Mouse (Mus musculus): ENCODE measurements around the gene Asb8. TPM values are rescaled to one million over a fixed set of nuclear protein-coding genes. Genes with fewer than 3 reads are reported as not detected.

Asb8 gene
- total RNA-seq, 2 experiments from 2014 or later: 25.3 to 28.4 TPM

DNA sequence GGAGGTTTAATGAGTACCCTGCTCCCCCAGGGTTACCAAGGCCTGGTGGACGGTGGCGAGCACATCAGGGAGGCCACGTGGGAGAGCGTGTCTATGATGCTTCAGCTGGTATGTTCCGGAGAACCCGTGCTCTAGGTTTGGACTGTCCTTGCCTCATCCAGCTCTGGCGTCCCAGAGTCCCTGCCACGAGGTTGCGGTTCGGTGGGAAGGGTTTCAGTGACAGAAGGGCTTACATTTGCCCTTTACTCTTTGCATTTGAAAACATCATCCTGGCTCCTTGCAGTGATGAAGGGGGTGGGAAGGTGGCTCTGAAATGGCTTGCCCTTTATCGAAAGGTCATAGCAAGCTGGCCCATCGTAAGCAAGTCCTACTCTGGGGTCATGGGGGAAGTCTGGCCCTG is 46.1 kb downstream of the Asb8 start:
- no peak for ATAC-seq (replicated peaks; ENCODE audit: poor library complexity)

DNA sequence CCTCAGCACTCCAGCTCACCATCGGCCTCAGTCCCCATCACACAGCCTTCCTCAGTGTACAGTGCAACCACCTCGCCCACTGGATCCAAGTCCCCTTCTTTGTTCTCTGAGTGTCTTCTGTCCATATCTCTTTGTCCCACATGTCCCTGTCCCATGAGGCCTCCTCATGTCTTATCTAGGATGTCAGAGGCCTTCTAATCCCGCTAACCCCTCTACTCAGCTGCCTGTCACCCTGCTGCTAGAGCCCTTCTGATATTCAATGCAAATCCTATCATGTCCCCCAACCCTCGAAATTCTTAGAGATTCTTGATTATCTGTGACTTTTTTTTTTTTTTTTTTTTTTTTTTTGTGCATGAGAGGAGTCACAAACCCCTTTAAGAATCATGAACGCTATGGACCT is 49.1 kb downstream of the Asb8 start:
- peak; percentile 89 for ATAC-seq (replicated peaks; ENCODE audit: poor library complexity)

DNA sequence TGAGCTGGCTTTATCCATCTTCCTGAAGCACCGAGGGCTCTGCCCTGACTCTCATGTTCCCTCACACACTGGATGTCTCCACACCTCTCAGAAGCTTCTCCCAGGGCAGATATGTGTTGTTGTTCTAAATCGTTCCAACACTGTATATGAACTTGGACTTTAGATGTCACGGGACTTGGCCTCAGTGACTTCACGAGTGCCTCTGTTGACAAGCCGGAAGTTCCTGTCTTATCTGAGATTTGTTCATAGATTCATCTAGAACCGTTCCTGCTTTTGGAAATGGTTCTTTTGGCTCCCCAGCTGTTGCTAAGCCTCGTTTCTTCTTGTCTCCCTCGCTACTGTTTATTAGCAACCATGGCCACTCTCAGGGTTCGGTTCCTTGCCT is 49.7 kb downstream of the Asb8 start:
- no peak for ATAC-seq (replicated peaks; ENCODE audit: poor library complexity)

DNA sequence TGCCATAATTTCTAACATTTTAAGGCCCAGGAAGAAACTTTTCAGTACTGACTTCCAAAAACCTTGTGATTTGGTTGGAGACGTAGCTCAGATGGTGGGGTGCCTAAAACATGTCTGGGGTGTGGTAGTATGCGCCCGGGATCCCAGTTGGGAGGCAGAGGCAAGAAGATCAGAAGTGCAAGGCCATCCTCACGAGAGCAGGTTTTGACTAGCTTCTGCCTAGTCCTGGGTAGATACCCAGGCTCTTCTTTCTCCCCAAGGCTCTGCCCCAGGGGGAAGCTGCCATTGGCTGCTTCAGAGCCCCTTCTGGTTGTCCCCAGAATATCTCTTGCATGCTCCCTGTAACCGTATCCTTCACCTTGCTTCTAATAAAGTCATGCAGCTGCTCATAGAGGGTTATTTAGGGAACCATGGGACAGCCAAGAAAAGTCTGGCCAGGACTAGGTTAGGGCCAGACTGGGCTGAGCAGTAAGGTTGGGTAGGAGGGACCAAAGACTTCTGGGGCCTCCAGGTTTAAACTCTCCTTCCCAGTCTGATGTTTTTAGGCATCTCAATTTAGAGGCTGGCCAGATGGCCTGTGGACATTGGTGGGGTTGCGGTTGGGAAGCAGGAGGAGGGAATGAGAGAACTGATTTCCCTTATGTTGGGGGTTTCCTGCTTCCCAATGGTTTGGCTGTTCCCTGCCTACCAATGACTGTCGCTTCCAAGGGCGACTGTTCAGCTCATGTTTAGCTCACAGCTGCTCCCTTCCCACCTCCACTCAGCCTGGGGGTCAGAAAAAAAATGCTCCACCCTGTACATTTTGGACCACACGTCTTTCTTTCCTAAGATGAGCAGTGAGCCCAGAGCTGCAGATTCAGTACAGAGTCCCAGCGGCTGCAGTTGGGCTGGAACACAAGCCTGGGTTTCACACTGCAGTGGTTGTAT is 50.3 kb downstream of the Asb8 start:
- no peak for ATAC-seq (replicated peaks; ENCODE audit: poor library complexity)

DNA sequence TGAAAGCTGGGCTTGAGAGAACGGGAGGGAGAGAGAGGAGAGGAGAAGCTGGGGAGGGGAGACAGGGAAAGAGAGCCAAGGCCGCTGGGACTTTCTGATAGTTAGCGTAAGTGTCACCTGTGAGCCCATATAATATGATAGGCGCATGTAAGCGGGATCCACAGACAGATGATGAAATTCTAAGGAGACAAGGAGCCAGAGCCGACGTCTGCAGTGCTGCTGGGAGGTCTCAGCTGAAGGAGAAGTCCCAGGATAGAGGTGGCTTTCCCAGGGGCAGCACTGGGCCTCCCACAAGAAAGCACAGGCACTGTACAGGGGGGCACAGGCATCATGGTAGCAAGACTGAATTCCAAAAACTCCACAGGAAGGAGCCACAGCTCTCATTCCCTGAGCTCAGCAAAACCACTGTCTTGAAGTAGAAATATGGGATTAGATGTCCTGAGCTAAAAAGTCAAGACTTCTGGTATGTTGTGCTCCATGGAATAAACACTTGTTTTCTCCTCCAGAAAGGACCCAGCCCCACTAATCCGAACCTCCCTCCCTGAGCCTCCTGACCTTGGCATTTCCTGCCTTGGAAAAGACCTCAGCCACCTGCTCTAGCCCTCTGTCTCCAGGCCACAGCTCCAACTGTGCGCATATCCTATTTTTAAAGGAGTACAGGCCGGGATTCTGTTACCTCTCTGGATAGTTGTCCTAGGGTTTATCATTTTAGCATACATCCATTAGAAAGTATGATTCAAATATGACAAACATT is 51.1 kb downstream of the Asb8 start:
- no peak for ATAC-seq (replicated peaks; ENCODE audit: poor library complexity)

DNA sequence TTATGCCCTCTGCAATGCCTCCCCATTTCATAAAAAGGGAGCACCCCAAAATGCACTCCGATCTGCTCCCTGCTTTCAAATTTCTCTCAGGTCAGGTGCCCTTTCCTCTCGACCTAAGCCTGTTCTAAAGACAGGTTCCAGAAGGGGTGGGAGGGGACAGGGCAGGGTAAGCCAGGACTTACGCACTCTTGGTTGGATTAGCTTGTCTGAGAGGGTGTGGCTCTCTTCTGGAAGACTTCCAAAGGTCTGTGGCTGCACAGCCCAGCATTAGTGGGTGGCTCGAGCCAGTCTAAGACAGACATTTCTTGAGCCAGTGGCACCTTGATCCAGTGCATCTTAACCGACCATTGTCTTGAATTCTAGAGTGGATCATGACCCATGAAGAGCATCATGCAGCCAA is 53.6 kb downstream of the Asb8 start:
- ATAC-seq (replicated peaks; ENCODE audit: poor library complexity): peak; percentile 54

DNA sequence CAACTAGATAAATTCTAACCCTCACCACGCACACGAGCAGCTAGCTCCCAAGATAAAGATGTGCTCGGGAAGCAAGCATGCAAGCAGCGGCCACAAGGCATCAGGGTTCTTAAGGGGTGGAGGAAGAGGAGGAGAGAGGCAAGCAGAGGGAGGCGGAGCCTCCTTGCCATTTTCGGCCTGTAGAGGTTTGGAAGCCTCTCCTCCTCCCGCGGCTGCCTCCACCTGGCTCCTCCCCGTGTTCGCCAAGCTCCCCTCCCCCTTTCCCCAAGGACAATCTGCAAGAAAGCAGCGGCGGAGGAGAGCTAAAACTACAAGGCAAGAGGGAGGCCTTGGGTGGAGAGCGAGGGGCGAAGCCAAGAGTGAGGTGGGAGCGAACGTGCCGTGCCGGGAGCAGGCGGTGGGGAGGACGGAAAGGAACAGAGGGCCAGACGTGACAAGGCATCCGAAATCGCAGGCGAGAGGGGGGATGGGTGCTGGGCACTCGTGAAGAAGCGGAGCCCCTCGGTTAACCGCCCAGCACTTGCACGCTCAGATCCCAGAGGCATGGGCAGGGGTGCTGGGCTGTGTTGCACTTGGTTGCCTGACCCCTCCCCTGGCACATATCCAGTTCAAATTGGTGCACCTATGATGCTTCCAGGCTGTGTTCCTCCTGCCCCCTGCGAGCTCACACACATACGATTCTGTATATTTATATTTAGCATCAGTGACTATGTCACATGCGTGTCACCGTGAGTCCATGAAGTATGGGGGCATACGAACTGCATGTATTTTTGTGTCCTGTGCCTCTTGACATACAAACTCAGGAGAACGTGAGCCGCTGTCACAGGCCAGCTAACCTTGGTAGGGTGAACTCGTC is 56.9 kb downstream of the Asb8 start:
- ATAC-seq (replicated peaks; ENCODE audit: poor library complexity): peak; percentile 91

DNA sequence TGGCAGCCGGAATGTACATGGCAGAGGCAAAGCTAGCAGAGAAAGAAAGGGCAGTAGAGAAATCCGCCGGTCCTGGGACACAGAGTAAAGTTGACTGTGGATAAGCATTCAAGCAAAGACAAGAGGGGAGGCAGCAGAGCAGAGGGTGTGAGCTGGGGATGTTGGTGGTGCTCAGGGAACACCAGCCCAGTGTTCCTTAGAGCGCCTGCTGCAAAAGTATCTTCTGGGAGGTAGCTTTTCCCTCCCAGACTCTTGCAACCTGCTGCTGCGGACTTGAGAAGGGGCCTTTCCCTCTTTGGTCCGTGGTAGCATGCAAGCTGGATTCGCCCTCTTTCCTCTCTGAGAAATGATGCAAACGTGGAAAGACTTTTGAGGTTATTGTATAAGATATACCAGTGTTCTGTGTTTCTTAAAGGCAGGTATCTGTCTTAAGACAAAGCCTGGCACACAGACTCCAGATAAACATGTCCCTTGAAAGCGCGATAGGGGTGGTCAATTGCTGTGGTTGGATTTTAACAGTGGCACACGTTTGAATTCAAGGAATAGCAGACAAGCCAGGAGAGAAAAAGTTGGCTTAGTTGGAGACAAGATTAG is 57.6 kb downstream of the Asb8 start:
- ATAC-seq (replicated peaks; ENCODE audit: poor library complexity): peak; percentile 26

DNA sequence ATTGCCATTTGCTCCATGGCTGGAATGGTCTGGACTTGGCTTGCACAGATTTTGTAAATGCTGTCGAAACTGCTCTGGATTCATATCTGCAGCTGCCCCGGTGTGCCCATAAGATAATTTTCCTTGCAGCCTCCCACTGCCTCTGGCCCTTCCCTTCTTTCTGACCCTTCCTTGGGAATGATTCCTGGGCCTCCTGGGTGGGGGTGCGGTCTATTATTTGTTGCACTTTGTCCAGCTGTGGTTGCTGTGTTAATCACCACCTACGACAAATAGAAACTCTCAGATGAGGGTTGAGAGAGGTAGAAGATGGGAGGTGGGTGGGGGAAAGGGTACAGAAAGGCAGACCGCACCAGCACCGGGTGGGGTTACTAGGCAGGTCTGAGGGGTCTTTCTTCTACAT is 58.2 kb downstream of the Asb8 start:
- no peak for ATAC-seq (replicated peaks; ENCODE audit: poor library complexity)

DNA sequence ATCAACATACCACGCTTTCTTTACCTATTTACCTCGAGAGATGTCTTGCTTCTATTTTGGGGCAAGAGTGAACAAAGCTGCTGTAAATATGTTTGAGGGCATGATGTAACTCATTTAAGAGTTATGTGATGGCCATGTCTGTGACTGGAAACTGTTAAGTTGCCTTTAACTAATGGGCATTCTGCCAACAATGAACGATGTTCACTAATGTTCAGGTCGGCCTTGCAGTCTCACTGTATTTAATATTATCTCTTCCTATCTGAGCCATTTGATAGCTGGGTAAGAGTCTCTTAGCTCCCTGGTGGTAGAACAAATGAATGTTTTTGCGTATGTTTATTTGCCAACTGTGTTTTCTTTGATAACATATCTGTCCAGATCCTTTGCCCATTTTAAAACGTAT is 58.9 kb downstream of the Asb8 start:
- peak; percentile 15 for ATAC-seq (replicated peaks; ENCODE audit: poor library complexity)

DNA sequence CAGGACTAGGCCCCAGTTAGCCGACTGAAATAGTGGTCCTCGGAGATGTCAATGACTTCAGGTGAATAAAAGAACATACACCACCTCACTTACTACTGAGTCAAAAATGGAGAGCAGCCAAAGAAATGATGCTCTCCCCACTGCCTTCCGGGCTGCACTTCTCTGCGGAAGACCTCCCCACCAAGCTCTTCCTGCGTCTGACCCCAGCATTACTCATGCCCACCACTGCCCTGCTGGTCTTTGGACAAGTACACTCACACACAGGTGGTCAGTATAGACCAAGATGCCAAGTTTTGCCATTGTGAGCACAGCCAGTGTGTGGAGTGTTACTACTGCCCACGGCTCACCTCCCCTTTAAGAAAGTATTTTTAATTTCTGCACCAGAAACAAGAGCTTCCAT is 63.0 kb downstream of the Asb8 start:
- no peak for ATAC-seq (replicated peaks; ENCODE audit: poor library complexity)

DNA sequence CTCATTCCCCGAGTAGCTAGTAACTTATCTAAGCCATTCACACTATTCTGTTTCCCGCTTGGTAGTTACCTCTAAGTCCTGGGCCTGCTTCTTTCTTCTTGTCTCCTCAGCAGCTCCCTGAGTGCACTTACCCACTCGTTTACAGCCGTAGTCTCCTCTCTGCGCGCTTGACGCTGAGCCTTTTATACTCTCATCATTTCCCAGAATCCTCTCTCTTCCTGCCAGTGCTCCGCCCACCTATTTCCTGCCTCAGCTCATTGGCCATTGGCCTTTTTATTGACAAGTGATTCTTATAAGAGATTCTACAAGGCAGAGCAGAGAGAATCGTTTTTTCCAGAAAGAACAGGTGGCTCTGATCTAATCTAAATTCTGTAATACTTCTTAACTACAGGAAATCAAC is 66.9 kb downstream of the Asb8 start:
- no peak for ATAC-seq (replicated peaks; ENCODE audit: poor library complexity)

DNA sequence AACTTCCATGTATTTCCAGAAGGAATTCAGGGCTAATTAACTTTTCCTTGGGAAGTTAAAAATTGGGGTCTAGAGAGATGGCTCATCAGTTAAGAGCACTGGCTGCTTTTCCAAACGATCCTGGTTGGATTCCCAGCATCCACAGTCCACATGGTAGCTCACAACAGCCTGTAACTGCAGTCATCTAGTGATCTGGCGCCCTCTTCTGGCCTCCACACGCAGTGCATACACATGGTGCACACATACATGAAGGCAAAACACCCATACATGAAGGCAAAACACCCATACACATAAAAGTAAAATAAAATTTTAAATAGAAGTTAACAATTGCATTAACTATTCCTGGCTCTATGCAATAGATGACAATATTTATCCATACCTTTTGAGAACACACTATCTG is 68.5 kb downstream of the Asb8 start:
- ATAC-seq (replicated peaks; ENCODE audit: poor library complexity): no peak

DNA sequence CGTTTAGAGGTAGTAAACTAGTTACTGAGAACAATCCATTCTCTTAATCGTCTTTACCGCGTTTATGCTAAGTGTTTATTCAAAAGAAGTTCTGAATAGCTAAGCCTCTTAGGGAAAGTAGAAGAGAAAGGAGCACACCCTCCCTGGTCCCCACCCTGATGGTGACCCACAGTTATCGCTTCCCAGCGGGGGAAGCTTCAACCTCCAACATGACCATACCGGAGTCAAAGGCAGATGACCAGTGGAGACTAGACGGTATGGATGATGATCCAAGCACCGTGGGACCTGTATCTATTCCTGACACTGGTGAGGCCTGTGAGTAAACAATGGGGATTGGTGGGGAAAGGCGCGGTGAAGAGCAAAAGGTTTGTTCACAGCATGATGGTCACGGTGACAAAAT is 70.5 kb downstream of the Asb8 start:
- no peak for ATAC-seq (replicated peaks; ENCODE audit: poor library complexity)

DNA sequence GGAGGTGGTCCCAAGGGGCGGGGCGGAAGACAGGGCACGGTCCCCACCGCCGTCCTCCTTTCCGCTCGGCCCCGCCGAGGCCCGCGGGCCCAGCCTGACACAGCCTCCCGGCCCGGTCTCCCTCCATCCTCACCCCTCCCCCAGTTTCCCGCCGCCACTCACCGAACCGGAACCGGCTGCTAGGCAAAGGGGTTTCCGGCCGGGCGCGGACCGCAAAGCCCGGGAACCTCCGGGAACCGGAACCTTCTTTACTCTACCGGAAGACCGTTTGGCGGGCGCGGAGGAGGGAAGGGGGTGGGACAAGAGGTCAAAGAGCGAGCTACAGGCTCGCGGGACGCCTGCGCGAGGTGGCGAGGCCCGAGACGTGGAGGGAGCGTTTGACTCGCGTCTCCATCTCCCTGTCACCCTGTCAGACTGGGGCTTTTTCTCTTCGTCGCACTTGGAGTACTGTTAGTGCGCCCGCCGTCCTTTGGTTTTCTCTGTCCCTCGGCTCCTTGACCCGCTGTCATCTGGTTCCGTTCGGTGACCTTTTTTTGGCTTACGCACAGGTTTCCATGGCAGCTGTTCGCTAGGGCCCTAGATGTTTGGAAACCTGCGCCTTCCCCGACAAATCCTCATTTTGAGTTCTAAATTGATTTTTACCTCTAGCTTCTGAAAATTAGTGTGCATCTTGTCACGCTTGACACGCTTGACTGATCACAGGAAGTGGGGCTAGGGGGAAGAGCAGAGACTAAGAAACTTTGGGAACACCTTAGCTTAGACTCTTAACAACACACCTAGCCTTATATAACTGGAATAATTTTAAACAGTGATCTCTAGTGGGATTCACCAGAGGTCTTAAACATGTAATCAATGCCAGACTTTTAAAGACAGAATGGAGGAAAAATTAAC is 72.1 kb downstream of the Asb8 start, which contains the start of gene Senp1:
Senp1 (minus strand) TSS at position 624 of the 891 bp plus-strand sequence.
- peak; percentile 85 for ATAC-seq (replicated peaks; ENCODE audit: poor library complexity)

DNA sequence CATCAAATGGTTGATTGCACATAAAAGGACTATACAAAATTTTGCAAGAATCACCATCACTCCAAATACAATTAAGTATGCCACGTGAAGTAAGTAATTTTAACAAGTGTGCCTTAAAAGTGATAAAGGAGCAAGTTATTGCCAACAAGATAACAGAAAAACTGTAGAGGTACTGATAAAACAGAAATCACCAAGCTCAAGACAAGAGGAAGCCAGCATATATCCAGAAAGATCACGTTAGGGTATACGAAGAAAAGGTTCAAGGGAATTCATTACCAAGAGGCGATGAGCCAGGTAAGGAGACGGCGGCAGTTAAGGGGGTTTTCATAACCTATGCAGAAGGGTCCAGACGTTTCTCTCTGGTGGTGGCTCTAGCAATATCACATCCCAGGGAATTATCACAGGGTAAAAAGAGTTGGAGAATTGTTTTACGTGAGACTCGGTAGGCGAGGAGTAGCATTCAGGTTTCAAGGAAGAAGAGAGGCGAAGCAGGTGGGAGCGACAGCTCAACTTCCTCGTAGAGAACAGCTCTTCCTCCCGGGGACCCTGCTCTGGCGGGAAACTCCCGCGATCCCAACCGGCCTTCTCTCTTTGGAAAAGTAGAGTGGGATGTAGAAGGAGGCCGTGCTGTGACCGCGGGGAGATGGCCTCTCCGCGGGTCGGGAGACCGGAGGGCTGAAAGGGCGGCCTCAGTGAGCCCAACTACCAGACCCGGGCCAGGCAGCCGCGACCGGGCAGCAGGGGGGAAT is 72.9 kb downstream of the Asb8 start, which contains the start of gene Pfkm:
Pfkm (plus strand) TSS at position 218 of the 749 bp plus-strand sequence.
- 0 out of 2 replicates have a peak, but pooled peaks have one; percentile 4 for ATAC-seq (replicated peaks; ENCODE audit: poor library complexity)

DNA sequence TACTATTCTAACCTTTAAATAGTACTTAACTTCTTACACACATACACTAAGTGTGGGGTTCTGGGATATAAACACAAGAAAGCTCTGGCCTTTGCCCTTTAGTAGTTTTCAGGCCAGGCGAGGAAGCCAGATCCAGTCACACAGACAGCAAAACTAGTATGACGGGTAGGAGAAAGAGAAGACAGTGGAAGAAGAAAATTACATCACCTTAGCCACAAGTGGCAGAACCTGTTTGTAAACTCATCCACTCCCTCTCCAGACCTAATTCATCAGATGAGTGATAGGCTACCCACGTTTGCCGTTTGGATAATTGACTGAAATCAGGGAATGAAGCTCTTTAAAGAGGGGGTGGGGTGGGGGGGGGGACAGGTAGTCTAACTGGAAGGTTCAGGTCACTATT is 73.6 kb downstream of the Asb8 start:
- no peak for ATAC-seq (replicated peaks; ENCODE audit: poor library complexity)

DNA sequence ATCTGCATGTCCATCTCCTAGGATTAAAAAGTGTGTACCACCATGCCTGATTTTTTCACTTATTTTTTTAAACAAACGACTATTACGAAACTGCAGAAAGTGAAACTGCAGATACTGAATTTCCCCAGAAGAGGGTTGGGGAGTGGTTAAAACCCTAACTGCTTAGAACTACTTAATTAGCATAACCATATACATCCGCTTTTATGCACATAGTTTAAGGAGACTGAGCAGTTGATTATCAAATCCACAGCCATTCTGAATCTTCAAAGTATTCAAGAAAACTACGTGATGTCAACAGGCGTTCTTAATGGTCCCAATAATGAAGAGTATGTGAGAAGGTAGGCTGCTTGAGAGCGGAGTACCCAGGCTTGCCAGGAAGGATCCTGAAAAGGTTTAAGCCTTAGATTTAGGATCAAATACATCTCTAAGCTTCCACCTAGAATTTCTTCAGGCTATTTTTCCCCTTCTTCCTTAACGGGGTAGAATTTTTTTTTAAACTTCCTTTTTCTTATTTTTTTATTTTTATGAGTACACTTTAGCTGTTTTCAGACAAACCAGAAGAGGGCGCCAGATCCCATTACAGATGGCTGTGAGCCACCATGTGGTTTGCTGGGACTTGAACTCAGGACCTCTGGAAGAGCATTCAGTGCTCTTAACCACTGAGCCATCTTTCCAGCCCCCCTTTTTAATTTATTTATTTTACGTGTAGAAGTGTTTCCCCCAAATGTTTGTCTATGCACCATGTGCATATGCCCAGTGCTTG is 75.8 kb downstream of the Asb8 start:
- ATAC-seq (replicated peaks; ENCODE audit: poor library complexity): peak; percentile 47
